Mouse (Mus musculus): ENCODE measurements around the gene Ikzf3. TPM values are rescaled to one million over a fixed set of nuclear protein-coding genes. Genes with fewer than 3 reads are reported as not detected.

Ikzf3 gene
- polyA plus RNA-seq, 1 experiment from 2014 or later = 1.2 TPM

- Histone ChIP-seq H3K36me3 (no peaks in the 10 kb centered on the region), H3K27ac (no peak overlapping the region), H3K4me2 (no peak overlapping the region), H3K9ac (no peak overlapping the region), H3K4me1 (no peaks in the 10 kb centered on the region), H3K4me3 (no peak overlapping the region), H3K9me3 (no peaks in the 10 kb centered on the region), H3K27me3 (no peaks in the 10 kb centered on the region)
- WGBS = 54% methylated on average over 14 of the region's 14 CpGs
- ATAC-seq (ENCODE audit: borderline replicate concordance, extremely low read depth, low FRiP score, low TSS enrichment) = no peak
Observed at GRCm38 (mm10) chr11:98477011-98477701, 68.7 kb downstream of the Ikzf3 start.

GRCm38 (mm10) chr11:98476434-98476807, 69.4 kb downstream of the Ikzf3 start:
- Histone ChIP-seq H3K9ac (no peak overlapping the region), H3K9me3 (no peaks in the 10 kb centered on the region), H3K27ac (no peak overlapping the region), H3K36me3 (no peaks in the 10 kb centered on the region), H3K4me1 (no peaks in the 10 kb centered on the region), H3K4me3 (no peak overlapping the region), H3K27me3 (no peaks in the 10 kb centered on the region), H3K4me2 (no peak overlapping the region)
- 66% methylated on average over 4 of the region's 4 CpGs for WGBS
- no peak for ATAC-seq (ENCODE audit: borderline replicate concordance, extremely low read depth, low FRiP score, low TSS enrichment)

GRCm38 (mm10) chr11:98475630-98476433, 70.0 kb downstream of the Ikzf3 start:
- WGBS = 80% methylated on average over 9 of the region's 9 CpGs
- no peak for ATAC-seq (ENCODE audit: borderline replicate concordance, extremely low read depth, low FRiP score, low TSS enrichment)

GRCm38 (mm10) chr11:98474967-98475366, 70.9 kb downstream of the Ikzf3 start:
- Histone ChIP-seq H3K4me3 (no peak overlapping the region), H3K4me2 (no peak overlapping the region), H3K4me1 (no peaks in the 10 kb centered on the region), H3K9ac (no peak overlapping the region), H3K27me3 (no peaks in the 10 kb centered on the region), H3K27ac (no peak overlapping the region), H3K36me3 (no peaks in the 10 kb centered on the region), H3K9me3 (no peaks in the 10 kb centered on the region)
- WGBS = 77% methylated on average over 11 of the region's 11 CpGs
- ATAC-seq (ENCODE audit: borderline replicate concordance, extremely low read depth, low FRiP score, low TSS enrichment) = no peak

More at GRCm38 (mm10) chr11:98475630-98476433, 70.0 kb downstream of the Ikzf3 start:
- Histone ChIP-seq H3K9ac (no peak overlapping the region), H3K4me3 (no peak overlapping the region), H3K27ac (no peak overlapping the region), H3K4me2 (no peak overlapping the region), H3K9me3 (no peaks in the 10 kb centered on the region), H3K36me3 (no peaks in the 10 kb centered on the region), H3K27me3 (no peaks in the 10 kb centered on the region), H3K4me1 (no peaks in the 10 kb centered on the region)

- Histone ChIP-seq H3K36me3 (no peaks in the 10 kb centered on the region), H3K9ac (no peak overlapping the region), H3K27me3 (no peaks in the 10 kb centered on the region), H3K4me1 (no peaks in the 10 kb centered on the region), H3K4me3 (no peak overlapping the region), H3K9me3 (no peaks in the 10 kb centered on the region), H3K4me2 (no peak overlapping the region), H3K27ac (no peak overlapping the region)
- ATAC-seq (ENCODE audit: borderline replicate concordance, extremely low read depth, low FRiP score, low TSS enrichment) = no peak
- 36% methylated on average over 8 of the region's 8 CpGs for WGBS
Observed at GRCm38 (mm10) chr11:98473916-98474479, 71.8 kb downstream of the Ikzf3 start.

- Histone ChIP-seq H3K9me3 (no peaks in the 10 kb centered on the region), H3K4me1 (no peaks in the 10 kb centered on the region), H3K27me3 (no peaks in the 10 kb centered on the region), H3K36me3 (no peaks in the 10 kb centered on the region), H3K27ac (no peak overlapping the region), H3K9ac (no peak overlapping the region), H3K4me3 (no peak overlapping the region), H3K4me2 (no peak overlapping the region)
- ATAC-seq (ENCODE audit: borderline replicate concordance, extremely low read depth, low FRiP score, low TSS enrichment) = no peak
- 56% methylated on average over 4 of the region's 4 CpGs for WGBS
Observed at GRCm38 (mm10) chr11:98472696-98473095, 73.1 kb downstream of the Ikzf3 start.

- Histone ChIP-seq H3K27ac (no peak overlapping the region), H3K4me3 (no peak overlapping the region), H3K36me3 (no peaks in the 10 kb centered on the region), H3K4me1 (no peaks in the 10 kb centered on the region), H3K9ac (no peak overlapping the region), H3K9me3 (no peaks in the 10 kb centered on the region), H3K27me3 (no peaks in the 10 kb centered on the region), H3K4me2 (no peak overlapping the region)
- 56% methylated on average over 6 of the region's 6 CpGs for WGBS
- ATAC-seq (ENCODE audit: borderline replicate concordance, extremely low read depth, low FRiP score, low TSS enrichment) = no peak
Observed at GRCm38 (mm10) chr11:98470795-98471194, 75.0 kb downstream of the Ikzf3 start.

GRCm38 (mm10) chr11:98469761-98470714, 75.8 kb downstream of the Ikzf3 start:
- no peaks in the 10 kb centered on the region for H3K4me1 ChIP-seq
- H3K27ac ChIP-seq = no peak overlapping the region
- H3K36me3 ChIP-seq = no peaks in the 10 kb centered on the region
- no peak for ATAC-seq (ENCODE audit: borderline replicate concordance, extremely low read depth, low FRiP score, low TSS enrichment)
- 53% methylated on average over 22 of the region's 22 CpGs for WGBS
- H3K27me3 ChIP-seq = no peaks in the 10 kb centered on the region
- no peak overlapping the region for H3K4me3 ChIP-seq
- H3K9me3 ChIP-seq = no peaks in the 10 kb centered on the region
- no peak overlapping the region for H3K4me2 ChIP-seq
- H3K9ac ChIP-seq = no peak overlapping the region

- 70% methylated on average over 6 of the region's 6 CpGs for WGBS
Observed at GRCm38 (mm10) chr11:98464516-98464915, 81.3 kb downstream of the Ikzf3 start.

GRCm38 (mm10) chr11:98463911-98464310, 81.9 kb downstream of the Ikzf3 start:
- Histone ChIP-seq H3K9ac (no peak overlapping the region), H3K4me2 (no peak overlapping the region), H3K4me3 (no peak overlapping the region), H3K36me3 (no peaks in the 10 kb centered on the region), H3K4me1 (no peaks in the 10 kb centered on the region), H3K9me3 (no peaks in the 10 kb centered on the region), H3K27me3 (peaks cover 20% of the 10 kb centered on the region), H3K27ac (no peak overlapping the region)
- ATAC-seq (ENCODE audit: borderline replicate concordance, extremely low read depth, low FRiP score, low TSS enrichment) = no peak
- 73% methylated on average over 9 of the region's 9 CpGs for WGBS

More at GRCm38 (mm10) chr11:98464516-98464915, 81.3 kb downstream of the Ikzf3 start:
- H3K4me2 ChIP-seq = no peak overlapping the region
- no peak overlapping the region for H3K9ac ChIP-seq
- no peaks in the 10 kb centered on the region for H3K36me3 ChIP-seq
- H3K9me3 ChIP-seq = no peaks in the 10 kb centered on the region
- ATAC-seq (ENCODE audit: borderline replicate concordance, extremely low read depth, low FRiP score, low TSS enrichment) = no peak
- H3K27ac ChIP-seq = no peak overlapping the region
- no peak overlapping the region for H3K4me3 ChIP-seq
- no peaks in the 10 kb centered on the region for H3K4me1 ChIP-seq
- peaks cover 14% of the 10 kb centered on the region for H3K27me3 ChIP-seq

GRCm38 (mm10) chr11:98462255-98462654, 83.6 kb downstream of the Ikzf3 start:
- WGBS = 86% methylated on average over 6 of the region's 6 CpGs
- peaks cover 35% of the 10 kb centered on the region for H3K27me3 ChIP-seq
- H3K9me3 ChIP-seq = no peaks in the 10 kb centered on the region

More at GRCm38 (mm10) chr11:98462255-98462654, 83.6 kb downstream of the Ikzf3 start:
- no peak overlapping the region for H3K27ac ChIP-seq
- H3K4me3 ChIP-seq = no peak overlapping the region
- H3K4me2 ChIP-seq = no peak overlapping the region
- H3K9ac ChIP-seq = no peak overlapping the region
- H3K36me3 ChIP-seq = no peaks in the 10 kb centered on the region
- H3K4me1 ChIP-seq = peaks cover 7% of the 10 kb centered on the region
- ATAC-seq (ENCODE audit: borderline replicate concordance, extremely low read depth, low FRiP score, low TSS enrichment) = no peak
